Mouse (Mus musculus) macrophage (primary cell): ENCODE data around the gene Olfr223. TPM values are rescaled to one million over a fixed set of nuclear protein-coding genes. Genes with fewer than 3 reads are reported as not detected.
A peak's percentile ranks its signal among the peaks of the same experiment; 100 is the strongest.

Experiments used
- H3K27ac ChIP-seq: fragments of 350-480 bp; formaldehyde crosslinking; 2 replicates; pipeline ENCODE4 v1.9.0; 2021
- H3K36me3 ChIP-seq: fragments of 350-480 bp; formaldehyde crosslinking; 2 replicates; pipeline ENCODE4 v1.9.0; 2021; ENCODE audit errors: inconsistent target
- H3K4me3 ChIP-seq: fragments of 350-480 bp; formaldehyde crosslinking; 2 replicates; pipeline ENCODE4 v1.9.0; 2021; ENCODE audit errors: inconsistent target
- H3K79me2 ChIP-seq: fragments of 350-480 bp; formaldehyde crosslinking; 2 replicates; pipeline ENCODE4 v1.9.0; 2021; ENCODE audit errors: inconsistent target
- WGBS: methylation state at CpG from one replicate; pipeline ENCODE4 v1.1.7; 2026; ENCODE audit warnings: inconsistent platforms; ENCODE audit not compliant: missing documents; 5-methylcytosine and 5-hydroxymethylcytosine counted together
- polyA plus RNA-seq: library from polyadenylated mRNA; stranded (reverse); fragments of 250-400 nt; gene quantifications from 3 replicates; pipeline ENCODE4 v1.2.4, GENCODE M21; 2018; ENCODE audit warnings: inconsistent platforms

Olfr223 gene
- polyA plus RNA-seq, 1 experiment from 2014 or later: not detected

- peaks cover 49% of the 10 kb centered on the region for H3K36me3 ChIP-seq
- H3K79me2 ChIP-seq: peaks cover 41% of the 10 kb centered on the region
- peak overlapping the region; percentile 0; the same call in 1 of the 2 replicates for H3K27ac ChIP-seq
- 93% methylated on average over 4 of the region's 4 CpGs for WGBS
- no peak overlapping the region for H3K4me3 ChIP-seq
Measured at GRCm38 (mm10) chr11:59562336-59562735, 30.8 kb downstream of the Olfr223 start.

- WGBS: 58% methylated on average over 3 of the region's 3 CpGs
- Histone ChIP-seq H3K4me3 (no peak overlapping the region), H3K36me3 (peaks cover 38% of the 10 kb centered on the region), H3K27ac (no peak overlapping the region), H3K79me2 (peaks cover 55% of the 10 kb centered on the region)
Measured at GRCm38 (mm10) chr11:59560906-59561305, 32.2 kb downstream of the Olfr223 start.

DNA sequence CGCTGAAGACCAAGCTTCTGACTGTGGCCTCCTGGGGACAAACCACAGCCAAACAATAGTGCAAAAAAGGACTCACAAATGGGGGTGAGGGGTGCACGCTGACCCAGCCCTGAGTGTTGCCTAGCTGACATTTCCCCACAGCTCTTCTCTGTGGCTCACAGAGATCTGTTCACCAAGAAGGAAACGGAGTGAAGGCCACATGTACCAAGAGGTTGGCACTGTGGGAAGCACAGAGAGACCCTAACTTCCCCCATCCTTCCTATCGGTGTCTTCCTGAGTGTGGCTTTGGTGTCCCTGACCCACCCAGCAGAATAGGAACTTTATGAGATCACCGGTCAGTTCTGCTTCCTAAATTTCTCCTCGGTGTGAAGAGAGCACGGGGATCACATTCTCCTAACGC, 38.6 kb downstream of the Olfr223 start:
- Histone ChIP-seq H3K36me3 (peaks cover 39% of the 10 kb centered on the region; the same call in 1 of the 2 replicates), H3K79me2 (peaks cover 99% of the 10 kb centered on the region), H3K4me3 (no peak overlapping the region), H3K27ac (peak overlapping the region; percentile 75)
- 29% methylated on average over 8 of the region's 8 CpGs for WGBS

GRCm38 (mm10) chr11:59554127-59554526, 39.0 kb downstream of the Olfr223 start:
- peak overlapping the region; percentile 75 for H3K27ac ChIP-seq
- no peak overlapping the region for H3K4me3 ChIP-seq
- WGBS: 79% methylated on average over 11 of the region's 11 CpGs
- peaks cover 99% of the 10 kb centered on the region for H3K79me2 ChIP-seq
- peaks cover 43% of the 10 kb centered on the region for H3K36me3 ChIP-seq

DNA sequence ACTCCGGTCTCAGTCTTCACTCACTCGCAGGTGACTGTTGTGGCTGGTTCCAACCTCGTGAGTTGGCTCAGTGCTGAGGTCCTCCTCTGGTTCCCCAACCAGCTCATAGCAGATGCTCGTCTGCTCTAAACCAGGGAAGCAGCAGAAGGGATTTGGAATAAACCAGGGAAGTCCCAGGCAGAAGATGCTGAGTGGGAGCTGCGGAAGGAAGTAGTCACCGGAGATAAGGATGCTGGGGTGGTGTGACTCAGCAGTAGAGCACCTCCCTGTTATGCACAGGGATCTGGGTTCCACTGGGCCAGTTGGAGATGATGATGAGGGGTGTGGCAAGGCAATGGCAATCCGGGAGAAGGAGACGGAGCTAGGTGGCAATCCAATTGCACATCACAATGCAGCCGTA, 49.1 kb downstream of the Olfr223 start:
- H3K36me3 ChIP-seq: peaks cover 27% of the 10 kb centered on the region
- peak overlapping the region; percentile 99 for H3K27ac ChIP-seq
- H3K79me2 ChIP-seq: peaks cover 61% of the 10 kb centered on the region
- H3K4me3 ChIP-seq: peak overlapping the region; percentile 50
- 64% methylated on average over 9 of the region's 9 CpGs for WGBS

DNA sequence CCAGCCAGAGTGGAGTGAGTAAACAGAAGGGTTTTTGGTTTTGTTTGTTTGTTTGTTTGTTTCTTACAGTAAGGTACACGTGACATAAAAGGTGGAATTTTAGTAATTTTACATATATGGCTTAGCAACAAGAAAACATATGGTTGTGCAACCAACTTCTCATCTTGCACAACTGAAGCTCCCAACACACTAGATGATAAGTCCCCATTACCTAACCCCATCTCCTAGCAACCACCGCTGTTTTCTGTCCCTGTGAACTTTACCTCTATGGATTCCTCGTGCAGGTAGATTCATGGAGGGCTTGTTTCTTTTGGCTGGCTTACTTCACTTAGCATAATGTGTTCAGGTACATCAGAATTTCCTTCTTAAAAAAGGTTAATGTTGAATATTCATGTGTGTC, 49.7 kb downstream of the Olfr223 start:
- H3K4me3 ChIP-seq: peak overlapping the region; percentile 50

DNA sequence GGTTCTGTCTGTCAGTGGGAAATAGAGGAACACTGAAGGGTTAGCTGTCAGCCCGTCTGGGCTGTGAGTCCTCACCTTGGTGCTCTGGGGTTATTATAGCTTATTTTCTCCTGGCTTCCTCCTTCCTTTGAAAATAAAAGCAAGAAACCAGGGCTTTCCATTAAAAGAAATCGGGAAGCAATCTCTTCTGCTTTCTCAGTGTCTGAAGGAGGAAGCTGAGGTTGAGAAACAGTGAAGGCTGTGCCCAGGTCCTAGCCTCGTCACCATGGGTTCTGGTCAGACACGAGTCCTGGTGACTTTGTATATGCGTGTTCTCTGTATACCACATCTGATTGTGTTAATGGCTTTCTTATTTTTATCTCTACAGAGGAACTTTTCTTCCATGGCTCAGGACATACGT, 50.6 kb downstream of the Olfr223 start:
- Histone ChIP-seq H3K36me3 (peaks cover 11% of the 10 kb centered on the region), H3K27ac (peak overlapping the region; percentile 99), H3K79me2 (peaks cover 45% of the 10 kb centered on the region), H3K4me3 (peak overlapping the region; percentile 50)
- WGBS: 0% methylated on average over 6 of the region's 6 CpGs

More for the DNA sequence above, 49.7 kb downstream of the Olfr223 start:
- H3K27ac ChIP-seq: peak overlapping the region; percentile 99
- WGBS: 0% methylated on average over 3 of the region's 3 CpGs
- peaks cover 21% of the 10 kb centered on the region for H3K36me3 ChIP-seq
- peaks cover 54% of the 10 kb centered on the region for H3K79me2 ChIP-seq

GRCm38 (mm10) chr11:59541324-59541723, 51.8 kb downstream of the Olfr223 start, which contains the start of gene Nlrp3:
Gene Nlrp3 (plus strand): TSS chr11:59541568.
- Histone ChIP-seq H3K27ac (peak within 1 kb of the TSS; percentile 99), H3K79me2 (peaks cover 35% of the 10 kb centered on the region), H3K4me3 (peak within 1 kb of the TSS; percentile 50), H3K36me3 (peaks cover 3% of the 10 kb centered on the region; the same call in 1 of the 2 replicates)
- WGBS: 0% methylated on average over 3 of the region's 3 CpGs

DNA sequence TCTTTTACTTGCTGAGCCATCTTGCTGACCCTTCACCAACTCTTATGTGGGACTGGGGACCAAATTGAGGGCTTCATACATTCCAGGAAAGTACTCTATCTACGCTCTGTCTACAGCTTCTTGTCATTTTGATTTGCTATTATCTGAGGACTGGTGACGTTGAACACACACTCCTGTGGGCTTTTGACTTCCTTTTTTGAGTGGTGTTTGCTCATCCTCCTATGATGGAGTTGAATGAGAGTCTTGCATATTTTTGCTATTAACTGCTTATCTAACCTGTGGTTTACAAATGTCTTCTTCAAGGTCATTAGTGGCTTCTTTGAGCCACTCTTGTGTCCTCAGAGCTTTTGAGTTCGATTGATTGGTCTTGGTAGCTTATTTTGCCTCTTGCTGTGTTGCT, 53.0 kb downstream of the Olfr223 start:
- no peaks in the 10 kb centered on the region; the same call in 1 of the 2 replicates for H3K36me3 ChIP-seq
- WGBS: 37% methylated on average over 2 of the region's 3 CpGs
- no peak overlapping the region for H3K4me3 ChIP-seq
- H3K79me2 ChIP-seq: peaks cover 23% of the 10 kb centered on the region
- peak overlapping the region; percentile 99 for H3K27ac ChIP-seq

Other genes starting within 250 kb of the Olfr223 start
- gene Prss38, start 217.6 kb downstream of the Olfr223 start, polyA plus RNA-seq: 0.11 TPM in 1 of 3 replicates, not detected in the others
- gene Jmjd4, start 143.2 kb downstream of the Olfr223 start, polyA plus RNA-seq: 3.3 to 4.3 TPM (median 3.3 TPM) in 3 replicates
- 20.2 to 31.5 TPM (median 30.9 TPM) in 3 replicates for gene Snap47, start 142.1 kb downstream of the Olfr223 start, polyA plus RNA-seq
- gene Zfp867, start 120.8 kb downstream of the Olfr223 start, polyA plus RNA-seq: 1.2 to 1.7 TPM (median 1.6 TPM) in 3 replicates
- 10.8 to 16.3 TPM (median 11.7 TPM) in 3 replicates for gene Zkscan17, start 66.5 kb downstream of the Olfr223 start, polyA plus RNA-seq
- 12.7 to 36.4 TPM (median 25.2 TPM) in 3 replicates for gene Nlrp3, start 51.7 kb downstream of the Olfr223 start, polyA plus RNA-seq
- not detected in 3 replicates for gene Olfr222, start 17.1 kb downstream of the Olfr223 start, polyA plus RNA-seq
- 26.3 to 31.2 TPM (median 30.0 TPM) in 3 replicates for gene Mprip, start 68.0 kb upstream of the Olfr223 start, polyA plus RNA-seq
- 0.79 TPM in 1 of 3 replicates, not detected in the others for gene Pld6, start 194.4 kb upstream of the Olfr223 start, polyA plus RNA-seq
- 36.7 to 92.1 TPM (median 40.6 TPM) in 3 replicates for gene Flcn, start 216.7 kb upstream of the Olfr223 start, polyA plus RNA-seq
- 10.2 to 21.8 TPM (median 19.2 TPM) in 3 replicates for gene Nt5m, start 246.2 kb upstream of the Olfr223 start, polyA plus RNA-seq
- gene Cops3, start 246.5 kb upstream of the Olfr223 start, polyA plus RNA-seq: 33.4 to 53.8 TPM (median 52.0 TPM) in 3 replicates